ENCODE assay signal across 8 mouse cellular contexts in genomic region chr5:110839678-110840365, GRCm38 (mm10). TPM values are rescaled to one million over a fixed set of nuclear protein-coding genes. Genes with fewer than 3 reads are reported as not detected.
A peak's percentile ranks its signal among the peaks of the same experiment; 100 is the strongest.
DNase-seq lines count a peak whose midpoint lies in the region; ATAC-seq and TF ChIP-seq lines count a peak whose summit lies in the region.

Gene Hscb (minus strand): TSS chr5:110839777.
Gene Chek2 (plus strand): TSS chr5:110839979.

- peak within 1 kb of the TSS; percentile 85 for H3K4me2 ChIP-seq in heart, embryonic 12.5 days
- peak within 1 kb of the TSS; percentile 82 for H3K4me2 ChIP-seq in kidney, postnatal 0 days (ENCODE audit: low read length)
- H3K4me2 ChIP-seq in liver, embryonic 11.5 days, result peak within 1 kb of the TSS; percentile 79
- peak within 1 kb of the TSS; percentile 83 for H3K4me2 ChIP-seq in stomach, embryonic 14.5 days (replicated peaks; ENCODE audit: low read depth, low read length)

- peak; percentile 97 for DNase-seq in CD4-positive helper T cell, adult 2 months (ENCODE audit: low read depth, low spot score)
- peak; percentile 97 for DNase-seq in brain, embryonic 18.5 days (ENCODE audit: low read depth, low spot score)
- peak; percentile 100 for DNase-seq in kidney, postnatal 0 days (ENCODE audit: low spot score)
- DNase-seq in liver, embryonic 11.5 days (ENCODE audit: low spot score), result peak; percentile 90
- DNase-seq in naive thymus-derived CD4-positive, alpha-beta T cell, adult 2 months (ENCODE audit: low read depth), result peak; percentile 96

- H3K36me3 ChIP-seq in heart, embryonic 12.5 days, result peaks cover 13% of the 10 kb centered on the region
- no peaks in the 10 kb centered on the region for H3K36me3 ChIP-seq in kidney, postnatal 0 days (ENCODE audit: insufficient read depth, low read length)
- peaks cover 13% of the 10 kb centered on the region for H3K36me3 ChIP-seq in liver, embryonic 11.5 days (ENCODE audit: control insufficient read depth, insufficient read depth, low read length)
- H3K36me3 ChIP-seq in stomach, embryonic 14.5 days (ENCODE audit: control insufficient read depth, insufficient read depth, low read length), result peaks cover 5% of the 10 kb centered on the region; the same call in 1 of the 2 replicates

- H3K27ac ChIP-seq in heart, embryonic 12.5 days (ENCODE audit: poor library complexity, severe bottlenecking), result peak within 1 kb of the TSS; percentile 83
- H3K27ac ChIP-seq in kidney, postnatal 0 days, result peak within 1 kb of the TSS; percentile 91
- peak within 1 kb of the TSS; percentile 88 for H3K27ac ChIP-seq in liver, embryonic 11.5 days (ENCODE audit: low read depth, low read length)
- peak within 1 kb of the TSS; percentile 82 for H3K27ac ChIP-seq in stomach, embryonic 14.5 days (ENCODE audit: low read length)

- no peaks in the 10 kb centered on the region for H3K9me3 ChIP-seq in heart, embryonic 12.5 days (replicated peaks)
- H3K9me3 ChIP-seq in kidney, postnatal 0 days (replicated peaks; ENCODE audit: low read length), result no peaks in the 10 kb centered on the region
- H3K9me3 ChIP-seq in liver, embryonic 11.5 days (ENCODE audit: control insufficient read depth, low read length), result no peaks in the 10 kb centered on the region
- no peaks in the 10 kb centered on the region for H3K9me3 ChIP-seq in stomach, embryonic 14.5 days (ENCODE audit: control insufficient read depth, low read depth, low read length)

- peak within 1 kb of the TSS; percentile 76 for H3K4me3 ChIP-seq in heart, embryonic 12.5 days
- peak within 1 kb of the TSS; percentile 66 for H3K4me3 ChIP-seq in kidney, postnatal 0 days (replicated peaks; ENCODE audit: low read depth, low read length)
- peak within 1 kb of the TSS; percentile 87 for H3K4me3 ChIP-seq in liver, embryonic 11.5 days (ENCODE audit: low read depth, low read length)
- peak within 1 kb of the TSS; percentile 68 for H3K4me3 ChIP-seq in stomach, embryonic 14.5 days (ENCODE audit: low read depth, low read length)

- under 1% methylated on average over 41 of the region's 41 CpGs for WGBS in heart, embryonic 12.5 days
- WGBS in kidney, postnatal 0 days, result under 1% methylated on average over 41 of the region's 41 CpGs
- WGBS in liver, embryonic 11.5 days, result under 1% methylated on average over 41 of the region's 41 CpGs
- WGBS in stomach, embryonic 14.5 days, result under 1% methylated on average over 41 of the region's 41 CpGs

- ATAC-seq in erythroid progenitor cell, adult 5-6 weeks (replicated peaks; ENCODE audit: low FRiP score, poor library complexity, severe bottlenecking), result peak; percentile 81
- peak; percentile 94 for ATAC-seq in heart, embryonic 12.5 days (ENCODE audit: insufficient number of reproducible peaks, low FRiP score)
- peak; percentile 98 for ATAC-seq in kidney, postnatal 0 days (replicated peaks; ENCODE audit: low FRiP score, low read depth)
- peak; percentile 87 for ATAC-seq in liver, embryonic 11.5 days (replicated peaks; ENCODE audit: low FRiP score)
- peak; percentile 96 for ATAC-seq in stomach, embryonic 14.5 days (ENCODE audit: insufficient number of reproducible peaks, insufficient read depth, low FRiP score, low read depth)

- peak within 1 kb of the TSS; percentile 87 for H3K9ac ChIP-seq in heart, embryonic 12.5 days
- H3K9ac ChIP-seq in kidney, postnatal 0 days (ENCODE audit: low read depth, low read length), result peak within 1 kb of the TSS; percentile 68
- H3K9ac ChIP-seq in liver, embryonic 11.5 days (ENCODE audit: low read depth, low read length), result peak within 1 kb of the TSS; percentile 91
- H3K9ac ChIP-seq in stomach, embryonic 14.5 days (replicated peaks; ENCODE audit: low read depth, low read length), result peak within 1 kb of the TSS; percentile 60

- peaks cover 24% of the 10 kb centered on the region for H3K4me1 ChIP-seq in heart, embryonic 12.5 days (replicated peaks)
- H3K4me1 ChIP-seq in kidney, postnatal 0 days (replicated peaks; ENCODE audit: insufficient read depth, low read length), result peaks cover 6% of the 10 kb centered on the region; the same call in 1 of the 2 replicates
- H3K4me1 ChIP-seq in liver, embryonic 11.5 days (replicated peaks; ENCODE audit: control insufficient read depth, insufficient read depth, low read length), result peaks cover 35% of the 10 kb centered on the region
- H3K4me1 ChIP-seq in stomach, embryonic 14.5 days (ENCODE audit: control insufficient read depth, insufficient read depth, low read length), result peaks cover 7% of the 10 kb centered on the region; the same call in 1 of the 2 replicates

- peak; percentile 59 for TF ChIP-seq CTCF in kidney, postnatal 0 days (IDR thresholded peaks at IDR 0.05; ENCODE audit: low read depth)

- no peaks in the 10 kb centered on the region for H3K27me3 ChIP-seq in heart, embryonic 12.5 days (replicated peaks)
- no peaks in the 10 kb centered on the region for H3K27me3 ChIP-seq in kidney, postnatal 0 days (ENCODE audit: insufficient read depth, low read length)
- no peaks in the 10 kb centered on the region for H3K27me3 ChIP-seq in liver, embryonic 11.5 days (replicated peaks; ENCODE audit: control insufficient read depth, insufficient read depth, low read length)
- no peaks in the 10 kb centered on the region for H3K27me3 ChIP-seq in stomach, embryonic 14.5 days (ENCODE audit: control insufficient read depth, insufficient read depth, low read length)

RNA-seq across cellular contexts. Expression of gene Hscb, which starts in this region (rescaled TPM):
- 26.4 and 63.1 TPM in 2 replicates for total RNA-seq in erythroid progenitor cell, adult 5-6 weeks (2015; ENCODE audit: low replicate concordance)
- 38.1 and 50.4 TPM in 2 replicates for total RNA-seq in erythroid progenitor cell, adult 5-6 weeks (2017; ENCODE audit: low replicate concordance)
- 32.3 and 33.4 TPM in 2 replicates for polyA plus RNA-seq in heart, embryonic 12.5 days (2016; fragmentation: Nextera tagmentation; extraction: Ambion mirVana)
- 51.3 and 52.2 TPM in 2 replicates for polyA plus RNA-seq in kidney, postnatal 0 days (2015; fragmentation: Nextera tagmentation; extraction: Ambion mirVana)
- 38.0 and 44.1 TPM in 2 replicates for polyA plus RNA-seq in liver, embryonic 11.5 days (2014; fragmentation: Nextera tagmentation; extraction: Ambion mirVana)
- 26.6 and 28.4 TPM in 2 replicates for polyA plus RNA-seq in stomach, embryonic 14.5 days (2014; fragmentation: Nextera tagmentation; extraction: Ambion mirVana)

RNA-seq across cellular contexts. Expression of gene Chek2, which starts in this region (rescaled TPM):
- total RNA-seq in erythroid progenitor cell, adult 5-6 weeks (2015; ENCODE audit: low replicate concordance), result 55.9 and 67.5 TPM in 2 replicates
- 93.8 and 111 TPM in 2 replicates for total RNA-seq in erythroid progenitor cell, adult 5-6 weeks (2017; ENCODE audit: low replicate concordance)
- polyA plus RNA-seq in heart, embryonic 12.5 days (2016; fragmentation: Nextera tagmentation; extraction: Ambion mirVana), result 18.4 and 19.4 TPM in 2 replicates
- 12.9 and 14.3 TPM in 2 replicates for polyA plus RNA-seq in kidney, postnatal 0 days (2015; fragmentation: Nextera tagmentation; extraction: Ambion mirVana)
- polyA plus RNA-seq in liver, embryonic 11.5 days (2014; fragmentation: Nextera tagmentation; extraction: Ambion mirVana), result 62.6 and 68.2 TPM in 2 replicates
- polyA plus RNA-seq in stomach, embryonic 14.5 days (2014; fragmentation: Nextera tagmentation; extraction: Ambion mirVana), result 32.1 and 32.9 TPM in 2 replicates

Comparison
In these comparisons a context has a peak if more than half of its experiments do, and no peak if none do; other contexts are left out.
1. Peak in every context shown above with its lines: DNase-seq, ATAC-seq, H3K4me3 ChIP-seq and H3K27ac ChIP-seq.